Mouse (Mus musculus) embryo, embryonic 10 days (tissue): Measurements from ENCODE around the gene Rptor.

Experiments used
- DNase-seq: peaks from one replicate; pipeline ENCODE4 v3.0.0-alpha.2; 2015; ENCODE audit warnings: low spot score

Rptor gene

GRCm38 (mm10) chr11:119741401-119741800, 138.7 kb downstream of the Rptor start:
- DNase-seq = no peak

- no peak for DNase-seq
Measured at GRCm38 (mm10) chr11:119744436-119744835, 141.7 kb downstream of the Rptor start.

- DNase-seq = no peak
Measured at GRCm38 (mm10) chr11:119745333-119745732, 142.6 kb downstream of the Rptor start.

- DNase-seq = no peak
Measured at GRCm38 (mm10) chr11:119754459-119754858, 151.8 kb downstream of the Rptor start.

GRCm38 (mm10) chr11:119758214-119758613, 155.5 kb downstream of the Rptor start:
- no peak for DNase-seq

GRCm38 (mm10) chr11:119758705-119759327, 156.1 kb downstream of the Rptor start:
- DNase-seq = no peak

GRCm38 (mm10) chr11:119762911-119763310, 160.2 kb downstream of the Rptor start:
- DNase-seq = no peak

GRCm38 (mm10) chr11:119766023-119766422, 163.3 kb downstream of the Rptor start:
- DNase-seq = no peak

- peak; percentile 33 for DNase-seq
Measured at GRCm38 (mm10) chr11:119766782-119767459, 164.2 kb downstream of the Rptor start.

- DNase-seq = no peak
Measured at GRCm38 (mm10) chr11:119767525-119767924, 164.8 kb downstream of the Rptor start.

GRCm38 (mm10) chr11:119768511-119768910, 165.8 kb downstream of the Rptor start:
- DNase-seq = no peak

- DNase-seq = no peak
Measured at GRCm38 (mm10) chr11:119769666-119770065, 167.0 kb downstream of the Rptor start.

- DNase-seq = no peak
Measured at GRCm38 (mm10) chr11:119770985-119771384, 168.3 kb downstream of the Rptor start.

- no peak for DNase-seq
Measured at GRCm38 (mm10) chr11:119772896-119773295, 170.2 kb downstream of the Rptor start.

- DNase-seq = peak; percentile 33
Measured at GRCm38 (mm10) chr11:119775076-119775760, 172.5 kb downstream of the Rptor start.

GRCm38 (mm10) chr11:119777236-119777635, 174.5 kb downstream of the Rptor start:
- no peak for DNase-seq

GRCm38 (mm10) chr11:119777872-119778271, 175.2 kb downstream of the Rptor start:
- no peak for DNase-seq

- DNase-seq = no peak
Measured at GRCm38 (mm10) chr11:119780290-119780689, 177.6 kb downstream of the Rptor start.

- no peak for DNase-seq
Measured at GRCm38 (mm10) chr11:119781165-119781564, 178.5 kb downstream of the Rptor start.

GRCm38 (mm10) chr11:119781726-119782125, 179.0 kb downstream of the Rptor start:
- DNase-seq = no peak

GRCm38 (mm10) chr11:119783653-119784052, 180.9 kb downstream of the Rptor start:
- no peak for DNase-seq

GRCm38 (mm10) chr11:119784672-119785341, 182.1 kb downstream of the Rptor start:
- no peak for DNase-seq
